ENCODE assay signal across 28 mouse cellular contexts in the genomic region with DNA sequence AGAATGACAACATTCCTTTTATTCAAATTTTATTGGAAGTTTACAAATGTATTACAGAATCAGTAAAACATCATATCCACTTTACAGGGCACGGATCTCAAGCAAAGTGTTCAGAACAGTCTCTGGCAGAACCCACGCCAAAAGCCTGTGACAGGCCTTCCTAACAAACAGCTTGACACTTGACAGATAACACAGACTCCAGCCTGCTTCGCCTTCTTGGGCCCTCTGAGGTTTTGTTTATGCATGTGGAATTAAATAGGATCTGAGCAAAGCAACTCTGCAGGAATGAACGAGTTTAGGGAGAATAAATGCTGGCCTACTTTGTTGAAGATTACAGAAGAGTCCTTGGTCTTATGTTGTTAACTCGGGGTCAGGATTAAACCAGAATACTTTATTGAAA.
DNase-seq lines count a peak whose midpoint lies in the region; ATAC-seq and TF ChIP-seq lines count a peak whose summit lies in the region.
"Had no signal": no experiment of that assay in that cellular context is flagged by ENCODE, and none has a peak within 500 bp of the region (broad histone marks: within the 10 kb centered on the region; RNA-seq: fewer than 3 reads in every experiment).

No protein-coding gene starts in this region.

- no peak overlapping the region for H3K9ac ChIP-seq in lung, embryonic 14.5 days
- H3K9ac ChIP-seq: embryonic facial prominence, embryonic 13.5 days; forebrain, embryonic 12.5 days; heart, embryonic 13.5 days; hindbrain, embryonic 13.5 days had no signal

- H3K4me2 ChIP-seq in lung, embryonic 14.5 days = no peak overlapping the region
- H3K4me2 ChIP-seq: embryonic facial prominence, embryonic 13.5 days; forebrain, embryonic 12.5 days; heart, embryonic 13.5 days; hindbrain, embryonic 13.5 days had no signal

- peak; percentile 74 for DNase-seq in heart, adult 11 months
- no peak for DNase-seq in heart, adult 18-20 months
- peak; percentile 49 for DNase-seq in lung, embryonic 14.5 days
- DNase-seq in lung, adult 2 months = no peak
- DNase-seq in lung, postnatal 36 days = peak; percentile 5
- DNase-seq in lung, postnatal 25 days (ENCODE audit: low spot score) = no peak
- DNase-seq in yolk sac, embryonic 10.5 days (ENCODE audit: low spot score) = peak; percentile 41
- no peak for DNase-seq in right cerebral cortex, postnatal 14 days
- DNase-seq: adrenal gland, postnatal 10 days; cerebellum, adult 18-20 months; cerebellum, adult 9-10 months; cerebellum, postnatal 14 days; gastrocnemius, adult 2 months; gastrocnemius, postnatal 14 days; heart, adult 2 months; heart, postnatal 36 days had no signal

- 30% methylated on average over 5 of the region's 5 CpGs for WGBS in lung, embryonic 14.5 days
- 44% methylated on average over 5 of the region's 5 CpGs for WGBS in lung, adult 2 months

- H3K4me1 ChIP-seq in lung, embryonic 14.5 days (ENCODE audit: insufficient read depth) = peaks cover 2% of the 10 kb centered on the region; the same call in 1 of the 2 replicates
- no peaks in the 10 kb centered on the region for H3K4me1 ChIP-seq in lung, adult 2 months (ENCODE audit: control insufficient read depth, insufficient read depth, low read length)
- H3K4me1 ChIP-seq: embryonic facial prominence, embryonic 10.5 days; embryonic facial prominence, embryonic 13.5 days; forebrain, embryonic 12.5 days; heart, embryonic 10.5 days; heart, embryonic 13.5 days; hindbrain, embryonic 10.5 days; hindbrain, embryonic 13.5 days had no signal

- H3K36me3 ChIP-seq in lung, embryonic 14.5 days (ENCODE audit: insufficient read depth) = peaks cover 8% of the 10 kb centered on the region; the same call in 1 of the 2 replicates
- H3K36me3 ChIP-seq: forebrain, embryonic 12.5 days had no signal

- TF ChIP-seq POLR2A in lung, adult 2 months (IDR thresholded peaks at IDR 0.05; ENCODE audit: borderline replicate concordance, extremely low read depth, low read depth, low read length) = no peak

- H3K27me3 ChIP-seq in lung, embryonic 14.5 days (ENCODE audit: insufficient read depth, low read length) = no peaks in the 10 kb centered on the region
- H3K27me3 ChIP-seq: embryonic facial prominence, embryonic 13.5 days; forebrain, embryonic 12.5 days; heart, embryonic 13.5 days; hindbrain, embryonic 13.5 days; Patski had no signal

- no peaks in the 10 kb centered on the region; the same call in 1 of the 2 replicates for H3K9me3 ChIP-seq in lung, embryonic 14.5 days (ENCODE audit: low read depth, low read length)
- H3K9me3 ChIP-seq: forebrain, embryonic 12.5 days; heart, embryonic 10.5 days had no signal

- no peak for TF ChIP-seq CTCF in lung, embryonic 14.5 days (IDR thresholded peaks at IDR 0.05; ENCODE audit: low read depth)
- TF ChIP-seq CTCF in lung, adult 2 months (IDR thresholded peaks at IDR 0.05; ENCODE audit: insufficient read depth, low read length) = no peak

- H3K4me3 ChIP-seq in lung, embryonic 14.5 days (ENCODE audit: low read depth, low read length) = no peak overlapping the region
- no peak overlapping the region for H3K4me3 ChIP-seq in lung, adult 2 months (replicated peaks; ENCODE audit: extremely low read depth, low read depth, low read length)
- H3K4me3 ChIP-seq: embryonic facial prominence, embryonic 10.5 days; embryonic facial prominence, embryonic 13.5 days; erythroblast, embryonic 14.5 days; forebrain, embryonic 12.5 days; gastrocnemius, adult 2 months; heart, adult 2 months; heart, embryonic 10.5 days; heart, embryonic 13.5 days; hindbrain, embryonic 10.5 days; hindbrain, embryonic 13.5 days had no signal

- no peak overlapping the region for H3K27ac ChIP-seq in lung, embryonic 14.5 days (ENCODE audit: low read depth)
- H3K27ac ChIP-seq: embryonic facial prominence, embryonic 10.5 days; embryonic facial prominence, embryonic 13.5 days; forebrain, embryonic 12.5 days; gastrocnemius, adult 2 months; heart, adult 2 months; heart, embryonic 10.5 days; heart, embryonic 13.5 days; hindbrain, embryonic 10.5 days; hindbrain, embryonic 13.5 days had no signal

- ATAC-seq in lung, embryonic 14.5 days (ENCODE audit: insufficient read depth) = no peak
- ATAC-seq: CD4-positive, CD25-positive, alpha-beta regulatory T cell, adult 4 months; forebrain, embryonic 16.5 days; hindbrain, embryonic 16.5 days; Patski had no signal

Comparison
In these comparisons a context has a peak if more than half of its experiments do, and no peak if none do; other contexts are left out.
1. DNase-seq: peak in heart, adult 11 months (single experiment), lung, embryonic 14.5 days (single experiment), lung, postnatal 36 days (single experiment) and yolk sac, embryonic 10.5 days (single experiment); none in heart, adult 18-20 months (0 of 2), lung, adult 2 months (single experiment), lung, postnatal 25 days (single experiment) and right cerebral cortex, postnatal 14 days (single experiment).